Mouse (Mus musculus) cerebellum, postnatal 10 days (tissue): ENCODE results near the gene Eef1a1.
A peak's percentile ranks its signal among the peaks of the same experiment; 100 is the strongest.

ENCODE experiments used
- DNase-seq, 2 experiments: peaks; one replicate each; pipeline ENCODE4 v3.0.0; 2021; ENCODE audit warnings: mixed read lengths in 2 of 2

The Eef1a1 gene

DNA sequence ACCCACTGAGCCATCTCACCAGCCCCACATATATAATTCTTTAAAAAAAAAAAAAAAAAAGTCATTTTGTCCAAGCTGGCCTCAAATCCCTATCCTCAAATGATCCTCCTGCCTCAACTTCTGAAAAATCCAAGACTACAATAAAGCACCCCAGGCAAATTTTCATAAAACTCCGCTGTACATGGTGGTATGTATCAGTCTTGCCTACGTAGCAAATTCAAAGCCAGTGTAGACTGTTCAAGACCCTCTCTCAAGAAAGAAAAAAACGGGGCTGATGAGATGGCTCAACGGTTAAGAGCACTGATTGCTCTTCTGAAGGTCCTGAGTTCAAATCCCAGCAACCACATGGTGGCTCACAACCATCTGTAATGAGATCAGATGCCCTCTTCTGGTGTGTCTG, 13.1 kb downstream of the Eef1a1 start:
- no peak for DNase-seq

- DNase-seq, result no peak
These were observed 13.6 kb downstream of the Eef1a1 start for GRCm38 (mm10) chr9:78475383-78475780.

DNA sequence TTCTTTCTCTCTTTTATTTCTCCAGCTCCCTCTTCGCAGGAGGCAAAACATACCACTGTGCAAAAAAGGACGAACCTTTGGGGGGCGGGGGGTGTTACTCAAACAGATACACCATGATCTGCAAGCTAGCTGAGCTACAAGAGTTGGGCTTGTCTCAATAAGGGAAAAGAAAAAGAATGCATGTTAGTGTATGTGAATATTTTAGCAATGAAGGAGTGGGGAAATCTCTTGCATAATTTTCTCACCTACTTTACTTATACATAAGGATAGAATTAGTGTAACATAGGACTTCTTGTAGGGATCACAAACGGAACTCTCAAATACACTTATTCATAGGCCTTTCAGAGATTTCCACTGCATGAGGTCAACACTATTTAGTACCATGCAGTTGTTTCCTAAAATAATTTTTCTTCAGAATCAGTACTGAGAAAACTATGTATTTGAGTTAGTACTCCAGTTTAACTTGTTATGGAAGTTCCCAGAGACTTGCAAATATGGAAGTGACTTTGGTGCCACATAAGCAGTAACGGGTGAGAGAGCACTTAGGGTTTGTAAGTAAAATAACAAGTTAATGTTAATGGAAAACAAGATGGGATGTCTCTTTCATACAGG, 14.1 kb downstream of the Eef1a1 start:
- DNase-seq, result no peak

- no peak for DNase-seq
These were observed 14.7 kb downstream of the Eef1a1 start for GRCm38 (mm10) chr9:78474270-78474669.

DNA sequence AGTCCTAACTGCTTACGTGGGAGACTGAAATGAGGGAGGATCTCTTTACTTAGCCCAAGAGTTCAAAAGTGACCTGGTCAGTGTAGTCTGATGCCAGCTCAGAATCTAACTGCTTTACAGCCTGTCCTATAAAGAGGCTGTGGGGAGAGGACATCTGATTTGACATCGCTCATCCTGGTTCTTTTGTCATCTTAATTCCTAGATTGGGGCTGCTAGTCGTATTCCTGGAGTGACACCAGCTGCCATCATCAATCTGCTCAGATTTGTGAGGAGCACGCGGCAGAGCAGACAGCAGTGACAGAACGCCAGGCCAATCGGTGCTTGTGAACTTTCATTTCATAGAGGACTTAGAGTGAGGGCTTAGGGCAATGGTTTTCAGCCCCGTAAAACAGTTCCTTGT, 15.4 kb downstream of the Eef1a1 start:
- DNase-seq, result peak; percentile 62 to 66

GRCm38 (mm10) chr9:78465725-78466124, 23.2 kb downstream of the Eef1a1 start:
- no peak for DNase-seq

DNA sequence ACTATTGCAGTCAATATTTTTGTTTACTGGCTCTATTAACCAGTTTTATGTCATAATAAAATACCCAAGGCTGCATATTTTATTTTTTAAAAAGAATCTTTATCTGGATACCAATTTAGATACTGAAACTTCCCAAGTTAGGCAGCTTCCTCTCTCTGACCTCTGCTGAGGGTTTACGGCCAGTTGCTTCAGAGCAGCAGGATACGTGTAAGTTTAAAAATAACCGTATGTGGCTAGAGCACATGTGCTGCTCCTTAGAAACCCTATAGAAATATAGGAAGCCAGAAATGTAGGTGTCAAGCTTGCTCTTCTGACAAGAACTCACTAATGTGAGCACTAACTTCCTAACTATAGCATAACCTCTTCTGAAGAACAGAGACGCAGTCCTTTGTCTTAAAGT, 25.6 kb downstream of the Eef1a1 start:
- DNase-seq, result no peak

- DNase-seq, result no peak
These were observed 31.9 kb downstream of the Eef1a1 start for GRCm38 (mm10) chr9:78457026-78457425.

GRCm38 (mm10) chr9:78451382-78451781, 37.6 kb downstream of the Eef1a1 start:
- no peak for DNase-seq

DNA sequence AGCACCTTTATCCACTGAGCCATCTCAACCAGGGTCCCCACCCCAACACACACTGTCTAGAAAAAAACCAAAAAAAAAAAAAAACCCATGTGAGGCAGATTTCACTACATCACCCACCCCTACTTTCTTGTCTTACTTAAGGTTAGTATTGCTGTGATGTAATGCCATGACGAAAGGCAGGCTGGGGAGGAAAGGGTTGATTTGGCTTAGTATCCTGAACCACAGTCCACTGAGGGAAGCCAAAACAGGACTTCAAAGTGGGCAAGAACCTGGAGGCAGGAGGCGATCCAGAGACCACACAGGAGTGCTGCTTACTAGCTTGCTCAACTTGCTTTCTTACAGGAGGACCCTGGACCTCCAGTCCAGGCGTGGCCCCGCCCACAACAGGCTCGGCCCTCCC, 38.5 kb downstream of the Eef1a1 start:
- DNase-seq, result no peak

DNA sequence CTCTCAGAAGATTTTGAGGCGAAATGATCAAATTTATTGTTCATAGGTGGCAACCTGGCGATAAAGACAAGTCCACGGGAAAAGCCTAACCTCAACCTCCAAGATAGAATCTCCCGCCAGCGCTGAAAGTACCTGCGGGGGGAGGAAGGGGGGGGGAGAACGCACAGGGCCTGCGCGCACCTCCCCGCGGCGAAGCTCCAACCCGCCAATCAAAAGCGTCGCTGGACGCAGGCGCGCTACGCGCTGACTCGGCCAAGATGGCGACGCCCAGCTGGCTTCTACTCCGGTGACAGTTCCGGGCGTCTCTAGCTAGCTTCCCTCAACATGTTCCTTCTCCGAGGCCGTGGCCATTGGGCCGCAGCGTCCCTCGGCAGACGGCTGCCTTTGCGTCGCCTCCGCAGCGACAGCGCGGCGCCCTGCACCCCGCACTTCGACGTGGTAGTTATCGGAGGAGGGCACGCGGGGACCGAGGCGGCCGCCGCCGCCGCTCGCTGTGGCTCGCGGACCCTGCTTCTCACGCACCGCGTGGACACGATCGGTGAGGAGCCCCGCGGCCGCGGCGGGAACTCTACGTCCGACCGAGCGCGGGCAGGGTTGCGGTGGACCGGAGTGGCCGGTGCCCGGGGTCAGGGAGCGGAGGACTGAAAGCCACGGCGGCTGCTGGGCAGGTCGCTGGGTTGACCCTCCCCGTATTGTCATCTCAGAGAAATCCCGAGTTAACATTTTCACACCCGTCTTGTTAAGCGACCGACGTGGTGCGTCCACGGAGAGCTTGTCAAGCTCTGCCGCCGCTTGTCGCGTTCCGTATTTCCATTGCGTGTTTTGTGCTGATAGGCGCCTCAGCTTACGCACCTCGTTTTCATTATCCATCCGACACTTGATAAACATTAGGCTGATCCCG, 40.7 kb downstream of the Eef1a1 start, which contains the start of the genes Mto1 and Gm17324:
TSS of gene Mto1 (plus strand) at position 236 of the 901 bp plus-strand sequence.
TSS of gene Gm17324 (minus strand) at position 814 of the 901 bp plus-strand sequence.
- DNase-seq, result peak; percentile 95

DNA sequence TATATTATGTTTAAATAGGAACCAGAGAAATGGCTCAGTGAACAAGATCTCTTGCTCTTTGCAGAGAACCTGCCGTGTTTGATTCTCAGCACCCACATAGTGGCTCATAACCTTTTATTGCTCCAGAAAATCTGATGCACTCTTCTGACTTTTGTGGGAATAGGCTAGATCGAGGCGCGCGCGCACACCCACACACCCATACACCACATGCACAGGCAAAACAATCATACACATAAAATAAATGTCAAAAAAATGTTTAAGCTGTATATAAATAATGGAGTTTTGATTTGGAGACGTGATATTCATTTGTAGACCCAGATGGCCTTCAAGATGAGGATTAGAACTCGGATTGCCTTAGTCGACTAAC, 41.4 kb downstream of the Eef1a1 start:
- DNase-seq, result no peak

GRCm38 (mm10) chr9:78442579-78443392, 46.2 kb downstream of the Eef1a1 start, which contains the start of gene Cgas:
Cgas (minus strand) TSS chr9:78443237.
- peak; percentile 26 to 32 for DNase-seq

GRCm38 (mm10) chr9:78442237-78442578, 46.7 kb downstream of the Eef1a1 start:
- no peak for DNase-seq

GRCm38 (mm10) chr9:78439426-78439825, 49.5 kb downstream of the Eef1a1 start:
- DNase-seq, result no peak

- no peak for DNase-seq
These were observed 56.5 kb downstream of the Eef1a1 start for GRCm38 (mm10) chr9:78432471-78432870.

DNA sequence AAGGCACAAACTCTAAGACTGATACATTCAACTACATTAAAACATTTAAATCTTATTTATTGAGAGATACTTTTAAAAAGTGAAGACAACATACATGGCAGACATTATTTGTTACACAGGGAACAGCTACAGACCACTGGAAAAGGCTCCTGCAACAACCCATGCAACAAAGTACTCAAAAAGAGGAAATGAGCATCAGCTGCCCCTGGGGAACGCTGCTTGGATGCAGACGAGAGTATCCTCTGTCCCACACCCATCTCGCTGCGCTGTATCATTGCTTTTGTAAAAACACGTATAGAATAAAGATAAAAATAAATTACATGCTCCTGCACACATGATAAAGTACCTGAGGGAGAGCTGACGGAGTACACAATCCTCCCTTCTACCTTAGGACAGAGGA, 58.5 kb downstream of the Eef1a1 start:
- DNase-seq, result no peak

DNA sequence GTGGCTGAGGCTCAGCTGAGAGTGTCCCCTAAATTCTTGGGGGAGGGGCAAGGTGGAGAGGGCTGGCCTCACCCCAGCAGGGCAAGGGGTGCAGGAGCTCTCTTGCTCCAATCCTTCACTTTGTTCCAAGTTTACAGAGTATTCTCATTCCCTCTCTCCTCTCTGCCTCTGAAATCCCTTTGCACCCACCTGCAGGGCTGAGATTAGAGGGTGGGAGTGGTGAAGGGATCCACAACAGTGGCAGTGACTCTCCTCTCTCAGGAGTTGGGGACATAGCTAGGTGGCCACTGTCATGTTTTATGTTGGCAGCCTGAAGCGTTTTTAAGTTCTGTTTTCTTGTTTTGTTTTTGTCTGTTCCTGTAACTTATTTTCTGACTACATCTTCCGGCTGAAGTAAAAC, 59.4 kb downstream of the Eef1a1 start:
- DNase-seq, result no peak

DNA sequence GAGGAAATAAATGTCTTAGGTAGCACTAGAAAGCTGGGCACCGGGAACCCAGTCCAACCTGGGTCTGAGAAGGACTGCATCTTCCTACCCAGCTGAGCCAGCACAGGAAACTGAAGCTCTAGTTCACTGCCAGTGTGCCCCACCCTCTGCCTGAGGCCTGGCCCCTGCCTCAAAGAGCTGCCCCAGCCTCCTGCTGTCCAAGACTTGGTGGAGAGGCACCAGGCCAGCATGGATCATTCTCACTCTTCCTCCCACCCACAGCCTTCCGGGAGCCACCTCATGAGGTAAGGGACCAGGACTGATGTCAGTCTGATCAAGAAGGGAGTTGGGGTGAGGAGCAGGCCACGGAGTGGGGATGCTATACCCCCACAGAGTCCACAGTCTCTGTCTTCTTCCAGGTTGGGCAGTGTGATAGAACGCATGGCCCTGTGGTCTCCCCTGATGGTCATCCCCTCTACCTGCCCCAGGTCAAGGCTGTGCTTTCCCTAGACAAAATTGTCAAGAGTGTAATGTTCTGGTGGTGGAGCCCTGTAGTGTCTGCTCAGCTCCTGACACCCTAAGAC, 60.0 kb downstream of the Eef1a1 start:
- no peak for DNase-seq
